ENCODE assay signal across 9 mouse cellular contexts in the genomic region with DNA sequence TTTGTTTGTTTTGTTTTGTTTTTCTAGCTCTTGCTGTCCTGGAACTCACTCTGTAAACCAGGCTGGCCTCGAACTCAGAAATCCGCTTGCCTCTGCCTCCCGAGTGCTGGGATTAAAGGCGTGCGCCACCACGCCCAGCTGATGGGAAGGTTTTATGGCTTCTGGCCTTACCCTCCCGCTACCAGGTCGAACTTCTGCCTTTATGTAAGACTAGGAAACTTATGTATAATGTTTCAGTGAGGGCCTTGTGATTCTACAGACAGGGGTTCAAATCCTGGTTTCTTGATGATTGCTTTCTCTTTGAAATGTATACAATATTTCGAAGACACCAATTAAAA. TPM values are rescaled to one million over a fixed set of nuclear protein-coding genes. Genes with fewer than 3 reads are reported as not detected.
DNase-seq lines count a peak whose midpoint lies in the region; ATAC-seq and TF ChIP-seq lines count a peak whose summit lies in the region.
"Not testable (repeated sequence)": the region's sequence is repeated elsewhere in the genome, so short reads cannot be mapped to it uniquely, and the experiment has no call there.
"Had no signal": no experiment of that assay in that cellular context is flagged by ENCODE, and none has a peak within 500 bp of the region (broad histone marks: within the 10 kb centered on the region; RNA-seq: fewer than 3 reads in every experiment).

No protein-coding gene starts in this region.

- not testable (repeated sequence) for H3K79me2 ChIP-seq in liver, adult 2 months (ENCODE audit: control insufficient read depth, insufficient read depth, low read length)

- H3K27me3 ChIP-seq in ES-Bruce4 (ENCODE audit: control insufficient read depth, insufficient read depth, low read length, poor library complexity, severe bottlenecking); forebrain, embryonic 14.5 days (replicated peaks; ENCODE audit: control insufficient read depth, insufficient read depth, low read length); heart, embryonic 16.5 days (ENCODE audit: control insufficient read depth, insufficient read depth, low read length); intestine, postnatal 0 days (replicated peaks; ENCODE audit: control insufficient read depth, insufficient read depth, low read length); liver, adult 2 months (ENCODE audit: control insufficient read depth, insufficient read depth, low read length); megakaryocyte, embryonic 14.5 days (replicated peaks); neural tube, embryonic 15.5 days (replicated peaks): not testable (repeated sequence)

- H3K4me3 ChIP-seq in ES-Bruce4 (ENCODE audit: low read depth, low read length): peak overlapping the region; percentile 87
- peak overlapping the region; percentile 54 for H3K4me3 ChIP-seq in forebrain, embryonic 14.5 days (ENCODE audit: low read depth, low read length)
- H3K4me3 ChIP-seq in heart, embryonic 16.5 days (ENCODE audit: low read length): peak overlapping the region; percentile 84
- peak overlapping the region; percentile 69 for H3K4me3 ChIP-seq in intestine, postnatal 0 days (ENCODE audit: low read depth, low read length)
- peak overlapping the region; percentile 64 for H3K4me3 ChIP-seq in liver, adult 2 months (ENCODE audit: insufficient read depth, low read depth, low read length)
- H3K4me3 ChIP-seq in megakaryocyte, embryonic 14.5 days (replicated peaks): peak overlapping the region; percentile 94
- peak overlapping the region; percentile 54 for H3K4me3 ChIP-seq in neural tube, embryonic 15.5 days (replicated peaks)

- peak overlapping the region; percentile 70 for H3K4me2 ChIP-seq in forebrain, embryonic 14.5 days (ENCODE audit: low read length)
- H3K4me2 ChIP-seq in heart, embryonic 16.5 days (ENCODE audit: low read depth, low read length): peak overlapping the region; percentile 92
- peak overlapping the region; percentile 95 for H3K4me2 ChIP-seq in intestine, postnatal 0 days (replicated peaks; ENCODE audit: low read depth)
- peak overlapping the region; percentile 75 for H3K4me2 ChIP-seq in neural tube, embryonic 15.5 days

- H3K9ac ChIP-seq in ES-Bruce4 (ENCODE audit: low read depth, poor library complexity, severe bottlenecking): peak overlapping the region; percentile 55; the same call in 1 of the 2 replicates
- peak overlapping the region; percentile 66 for H3K9ac ChIP-seq in forebrain, embryonic 14.5 days (ENCODE audit: low read length)
- H3K9ac ChIP-seq in heart, embryonic 16.5 days (ENCODE audit: low read length): peak overlapping the region; percentile 73
- H3K9ac ChIP-seq in intestine, postnatal 0 days (ENCODE audit: low read depth, low read length): peak overlapping the region; percentile 40; the same call in 1 of the 2 replicates
- H3K9ac ChIP-seq in liver, adult 2 months (ENCODE audit: low read depth, low read length): peak overlapping the region; percentile 56; the same call in 1 of the 2 replicates
- H3K9ac ChIP-seq in neural tube, embryonic 15.5 days (replicated peaks): peak overlapping the region; percentile 58

- peaks cover 24% of the 10 kb centered on the region for H3K36me3 ChIP-seq in ES-Bruce4 (ENCODE audit: control insufficient read depth, insufficient read depth, low read length, poor library complexity, severe bottlenecking)
- peaks cover 15% of the 10 kb centered on the region for H3K36me3 ChIP-seq in forebrain, embryonic 14.5 days (ENCODE audit: control insufficient read depth, insufficient read depth, low read length)
- peaks cover 17% of the 10 kb centered on the region for H3K36me3 ChIP-seq in heart, embryonic 16.5 days (ENCODE audit: control insufficient read depth, insufficient read depth)
- H3K36me3 ChIP-seq in intestine, postnatal 0 days (ENCODE audit: control insufficient read depth, insufficient read depth): peaks cover 11% of the 10 kb centered on the region; the same call in 1 of the 2 replicates
- not testable (repeated sequence) for H3K36me3 ChIP-seq in liver, adult 2 months (ENCODE audit: control insufficient read depth, insufficient read depth, low read length); neural tube, embryonic 15.5 days
- peaks cover 23% of the 10 kb centered on the region for H3K36me3 ChIP-seq in megakaryocyte, embryonic 14.5 days (replicated peaks; ENCODE audit: low read length)

- not testable (repeated sequence) for H3K27ac ChIP-seq in ES-Bruce4 (ENCODE audit: insufficient read depth, low read length); forebrain, embryonic 14.5 days (ENCODE audit: low read depth, low read length); intestine, postnatal 0 days (ENCODE audit: low read depth, low read length)
- H3K27ac ChIP-seq in heart, embryonic 16.5 days (ENCODE audit: low read length): peak overlapping the region; percentile 52; the same call in 1 of the 2 replicates
- peak overlapping the region; percentile 67 for H3K27ac ChIP-seq in liver, adult 2 months (replicated peaks; ENCODE audit: insufficient read depth, low read depth, low read length)
- peak overlapping the region; percentile 82 for H3K27ac ChIP-seq in neural tube, embryonic 15.5 days (replicated peaks)

- H3K4me1 ChIP-seq in ES-Bruce4 (ENCODE audit: control insufficient read depth, insufficient read depth, low read length); forebrain, embryonic 14.5 days (ENCODE audit: control insufficient read depth, insufficient read depth, low read length); heart, embryonic 16.5 days (ENCODE audit: control insufficient read depth, insufficient read depth, low read length); intestine, postnatal 0 days (replicated peaks; ENCODE audit: control insufficient read depth, insufficient read depth, low read length); liver, adult 2 months (ENCODE audit: control insufficient read depth, insufficient read depth, low read length): not testable (repeated sequence)
- peaks cover 31% of the 10 kb centered on the region for H3K4me1 ChIP-seq in megakaryocyte, embryonic 14.5 days
- peaks cover 18% of the 10 kb centered on the region for H3K4me1 ChIP-seq in neural tube, embryonic 15.5 days

- 15% methylated on average over 9 of the region's 9 CpGs for WGBS in forebrain, embryonic 14.5 days
- 11% methylated on average over 9 of the region's 9 CpGs for WGBS in heart, embryonic 16.5 days
- WGBS in intestine, postnatal 0 days: 9% methylated on average over 9 of the region's 9 CpGs
- 11% methylated on average over 9 of the region's 9 CpGs for WGBS in liver, adult 2 months
- 10% methylated on average over 9 of the region's 9 CpGs for WGBS in neural tube, embryonic 15.5 days

- TF ChIP-seq EP300 in ES-Bruce4 (IDR thresholded peaks at IDR 0.05; ENCODE audit: insufficient read depth, low read depth, low read length): not testable (repeated sequence)

- DNase-seq in embryo, embryonic 10 days (ENCODE audit: low spot score): peak; percentile 20
- not testable (repeated sequence) for DNase-seq in forebrain, embryonic 14.5 days (ENCODE audit: low spot score); liver, adult 2 months (ENCODE audit: extremely low read depth, low read depth, low spot score)

- not testable (repeated sequence) for TF ChIP-seq POLR2A in ES-Bruce4 (IDR thresholded peaks at IDR 0.05; ENCODE audit: insufficient read depth, low read length); liver, adult 2 months (IDR thresholded peaks at IDR 0.05; ENCODE audit: extremely low read depth, insufficient read depth, low read length)

- not testable (repeated sequence) for TF ChIP-seq CTCF in ES-Bruce4 (IDR thresholded peaks at IDR 0.05; ENCODE audit: low read depth, low read length); intestine, postnatal 0 days (IDR thresholded peaks at IDR 0.05; ENCODE audit: low read depth); liver, adult 2 months (IDR thresholded peaks at IDR 0.05; ENCODE audit: low read depth, low read length)

- ATAC-seq in forebrain, embryonic 14.5 days: peak; percentile 69
- peak; percentile 26 for ATAC-seq in heart, embryonic 16.5 days (replicated peaks; ENCODE audit: extremely low read depth, insufficient read depth, low FRiP score)
- peak; percentile 65 for ATAC-seq in intestine, postnatal 0 days
- ATAC-seq in neural tube, embryonic 15.5 days (ENCODE audit: low FRiP score): peak; percentile 57

- not testable (repeated sequence) for H3K9me3 ChIP-seq in ES-Bruce4 (replicated peaks; ENCODE audit: control insufficient read depth, insufficient read depth, low read length, poor library complexity, severe bottlenecking); forebrain, embryonic 14.5 days (replicated peaks; ENCODE audit: control insufficient read depth, low read length); heart, embryonic 16.5 days (replicated peaks; ENCODE audit: control insufficient read depth, low read length); intestine, postnatal 0 days (ENCODE audit: control insufficient read depth); megakaryocyte, embryonic 14.5 days; neural tube, embryonic 15.5 days (replicated peaks)

RNA-seq across cellular contexts. Expression of a gene that starts 0.3 kb away (rescaled TPM):
- polyA plus RNA-seq in ES-Bruce4 (2011; ENCODE audit: insufficient read depth, insufficient read length, low read depth, missing spikeins): 109 and 112 TPM in 2 replicates
- polyA plus RNA-seq in forebrain, embryonic 14.5 days (2014; fragmentation: Nextera tagmentation; extraction: Ambion mirVana): 38.5 and 38.6 TPM in 2 replicates
- polyA plus RNA-seq in heart, embryonic 16.5 days (2015; fragmentation: Nextera tagmentation; extraction: Ambion mirVana): 36.5 and 39.9 TPM in 2 replicates
- polyA plus RNA-seq in intestine, postnatal 0 days (2015; fragmentation: Nextera tagmentation; extraction: Ambion mirVana): 6.8 and 7.9 TPM in 2 replicates
- total RNA-seq in liver, adult 2 months (2014; rRNA removed): 0.18 and 0.67 TPM in 2 replicates
- 0.05 TPM in 1 of 2 replicates, not detected in the other for polyA plus RNA-seq in liver, adult 2 months (2012; rRNA removed)
- 5.6 and 8.3 TPM in 2 replicates for polyA plus RNA-seq in megakaryocyte, embryonic 14.5 days (2012; ENCODE audit: insufficient read depth, low replicate concordance)
- polyA plus RNA-seq in neural tube, embryonic 15.5 days (2015; fragmentation: Nextera tagmentation; extraction: Ambion mirVana): 6.8 and 17.1 TPM in 2 replicates

RNA-seq across cellular contexts. Expression of a gene that starts 26.7 kb away (rescaled TPM):
- 2,253 and 2,515 TPM in 2 replicates for polyA plus RNA-seq in ES-Bruce4 (2011; ENCODE audit: insufficient read depth, insufficient read length, low read depth, missing spikeins)
- polyA plus RNA-seq in forebrain, embryonic 14.5 days (2014; fragmentation: Nextera tagmentation; extraction: Ambion mirVana): 621 and 797 TPM in 2 replicates
- polyA plus RNA-seq in heart, embryonic 16.5 days (2015; fragmentation: Nextera tagmentation; extraction: Ambion mirVana): 420 and 513 TPM in 2 replicates
- polyA plus RNA-seq in intestine, postnatal 0 days (2015; fragmentation: Nextera tagmentation; extraction: Ambion mirVana): 563 and 564 TPM in 2 replicates
- 449 and 482 TPM in 2 replicates for total RNA-seq in liver, adult 2 months (2014; rRNA removed)
- polyA plus RNA-seq in liver, adult 2 months (2012; rRNA removed): 311 and 370 TPM in 2 replicates
- polyA plus RNA-seq in megakaryocyte, embryonic 14.5 days (2012; ENCODE audit: insufficient read depth, low replicate concordance): 358 and 2,282 TPM in 2 replicates
- polyA plus RNA-seq in neural tube, embryonic 15.5 days (2015; fragmentation: Nextera tagmentation; extraction: Ambion mirVana): 530 and 610 TPM in 2 replicates

RNA-seq across cellular contexts. Expression of a gene that starts 49.0 kb away (rescaled TPM):
- 12.1 and 12.5 TPM in 2 replicates for polyA plus RNA-seq in ES-Bruce4 (2011; ENCODE audit: insufficient read depth, insufficient read length, low read depth, missing spikeins)
- polyA plus RNA-seq in forebrain, embryonic 14.5 days (2014; fragmentation: Nextera tagmentation; extraction: Ambion mirVana): 7.0 and 7.1 TPM in 2 replicates
- 1.9 and 2.2 TPM in 2 replicates for polyA plus RNA-seq in heart, embryonic 16.5 days (2015; fragmentation: Nextera tagmentation; extraction: Ambion mirVana)
- polyA plus RNA-seq in intestine, postnatal 0 days (2015; fragmentation: Nextera tagmentation; extraction: Ambion mirVana): 5.3 and 7.0 TPM in 2 replicates
- 10.7 and 19.5 TPM in 2 replicates for total RNA-seq in liver, adult 2 months (2014; rRNA removed)
- 21.2 and 31.7 TPM in 2 replicates for polyA plus RNA-seq in liver, adult 2 months (2012; rRNA removed)
- 13.2 and 16.0 TPM in 2 replicates for polyA plus RNA-seq in megakaryocyte, embryonic 14.5 days (2012; ENCODE audit: insufficient read depth, low replicate concordance)
- polyA plus RNA-seq in neural tube, embryonic 15.5 days (2015; fragmentation: Nextera tagmentation; extraction: Ambion mirVana): 19.5 and 22.5 TPM in 2 replicates

RNA-seq across cellular contexts. Expression of a gene that starts 56.1 kb away (rescaled TPM):
- polyA plus RNA-seq in ES-Bruce4 (2011; ENCODE audit: insufficient read depth, insufficient read length, low read depth, missing spikeins): not detected in 2 replicates
- polyA plus RNA-seq in forebrain, embryonic 14.5 days (2014; fragmentation: Nextera tagmentation; extraction: Ambion mirVana): 0.25 and 0.32 TPM in 2 replicates
- polyA plus RNA-seq in heart, embryonic 16.5 days (2015; fragmentation: Nextera tagmentation; extraction: Ambion mirVana): 0.61 and 0.84 TPM in 2 replicates
- 0.22 TPM in 2 replicates for polyA plus RNA-seq in intestine, postnatal 0 days (2015; fragmentation: Nextera tagmentation; extraction: Ambion mirVana)
- total RNA-seq in liver, adult 2 months (2014; rRNA removed): not detected in 2 replicates
- polyA plus RNA-seq in liver, adult 2 months (2012; rRNA removed): 0.17 TPM in 1 of 2 replicates, not detected in the other
- 12.1 TPM in 1 of 2 replicates, not detected in the other for polyA plus RNA-seq in megakaryocyte, embryonic 14.5 days (2012; ENCODE audit: insufficient read depth, low replicate concordance)
- not detected in 2 replicates for polyA plus RNA-seq in neural tube, embryonic 15.5 days (2015; fragmentation: Nextera tagmentation; extraction: Ambion mirVana)
- total RNA-seq: neutrophil, adult 5-6 weeks had no signal

RNA-seq across cellular contexts. Expression of a gene that starts 57.2 kb away (rescaled TPM):
- 60.9 and 65.8 TPM in 2 replicates for polyA plus RNA-seq in ES-Bruce4 (2011; ENCODE audit: insufficient read depth, insufficient read length, low read depth, missing spikeins)
- polyA plus RNA-seq in forebrain, embryonic 14.5 days (2014; fragmentation: Nextera tagmentation; extraction: Ambion mirVana): 2.2 and 2.5 TPM in 2 replicates
- 3.0 and 4.6 TPM in 2 replicates for polyA plus RNA-seq in heart, embryonic 16.5 days (2015; fragmentation: Nextera tagmentation; extraction: Ambion mirVana)
- polyA plus RNA-seq in intestine, postnatal 0 days (2015; fragmentation: Nextera tagmentation; extraction: Ambion mirVana): 2.9 and 3.5 TPM in 2 replicates
- total RNA-seq in liver, adult 2 months (2014; rRNA removed): 0.67 and 0.74 TPM in 2 replicates
- polyA plus RNA-seq in liver, adult 2 months (2012; rRNA removed): 0.86 and 1.8 TPM in 2 replicates
- polyA plus RNA-seq in megakaryocyte, embryonic 14.5 days (2012; ENCODE audit: insufficient read depth, low replicate concordance): 12.4 and 46.5 TPM in 2 replicates
- 4.7 and 5.5 TPM in 2 replicates for polyA plus RNA-seq in neural tube, embryonic 15.5 days (2015; fragmentation: Nextera tagmentation; extraction: Ambion mirVana)
